In the genomic region with DNA sequence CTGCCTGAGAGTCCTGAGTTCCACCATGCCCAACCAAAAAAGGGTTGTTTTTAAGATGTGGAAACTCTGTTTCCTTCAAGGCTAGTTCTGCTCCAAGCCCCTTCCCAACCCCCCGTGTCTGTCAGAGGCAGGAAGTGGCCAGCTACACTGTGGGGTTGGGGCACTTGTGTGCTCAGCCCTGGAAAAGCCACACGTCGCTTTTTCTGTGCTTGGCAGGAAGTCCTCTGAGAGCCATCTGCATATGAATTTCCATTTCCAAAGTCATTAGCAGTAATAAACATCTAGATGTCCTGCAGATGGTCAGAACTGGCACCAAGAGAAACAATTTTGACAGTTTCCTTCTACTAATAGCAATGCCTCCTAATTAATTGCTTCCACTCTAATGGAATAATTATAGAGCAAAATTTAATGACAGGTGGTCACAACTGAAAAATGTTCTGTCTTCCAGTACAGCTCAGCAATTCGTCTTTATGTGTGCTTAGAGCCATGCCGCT, we compare ENCODE assay signal across 9 mouse cellular contexts. TPM values are rescaled to one million over a fixed set of nuclear protein-coding genes. Genes with fewer than 3 reads are reported as not detected.
DNase-seq lines count a peak whose midpoint lies in the region; ATAC-seq lines count a peak whose summit lies in the region.
"Had no signal": no experiment of that assay in that cellular context is flagged by ENCODE, and none has a peak within 500 bp of the region (broad histone marks: within the 10 kb centered on the region; RNA-seq: fewer than 3 reads in every experiment).

No protein-coding gene starts in this region.

- DNase-seq in layer of hippocampus, postnatal 14 days (ENCODE audit: low spot score in 2 of 2), result peak; percentile 24 to 77
- no peak for DNase-seq in layer of hippocampus, adult 11-12 months (ENCODE audit: low spot score)
- peak; percentile 82 for DNase-seq in brain, adult 2 months (ENCODE audit: low read depth, low spot score)
- DNase-seq in cerebellum, postnatal 36 days, result peak; percentile 42 to 46
- DNase-seq in frontal cortex, postnatal 14 days (ENCODE audit: low spot score in 2 of 2), result no peak
- DNase-seq in right cerebral cortex, postnatal 36 days (ENCODE audit: low spot score in 2 of 2), result no peak
- DNase-seq: gastrocnemius, postnatal 36 days; heart, postnatal 4 days had no signal

- peak; percentile 53 for ATAC-seq in megakaryocyte, adult 5-6 weeks (ENCODE audit: poor library complexity, severe bottlenecking)

RNA-seq across cellular contexts. Expression of gene Fam120b, which starts 35.1 kb away (rescaled TPM):
- total RNA-seq in layer of hippocampus, postnatal 14 days (2021), result 10 to 100 TPM; 33.4 to 34.9 TPM
- total RNA-seq in megakaryocyte, adult 5-6 weeks (2015), result 10.8 and 11.8 TPM in 2 replicates
- 13.0 and 16.6 TPM in 2 replicates for total RNA-seq in megakaryocyte, adult 5-6 weeks (2017)

RNA-seq across cellular contexts. Expression of gene Dll1, which starts 54.4 kb away (rescaled TPM):
- total RNA-seq in layer of hippocampus, postnatal 14 days (2021), result 10 to 100 TPM; 10.6 to 12.3 TPM
- total RNA-seq in megakaryocyte, adult 5-6 weeks (2015), result not detected in 2 replicates
- total RNA-seq in megakaryocyte, adult 5-6 weeks (2017), result 0.11 TPM in 1 of 2 replicates, not detected in the other

Comparison
In these comparisons a context has a peak if more than half of its experiments do, and no peak if none do; other contexts are left out.
1. DNase-seq: peak in layer of hippocampus, postnatal 14 days (2 of 2), brain, adult 2 months (single experiment) and cerebellum, postnatal 36 days (2 of 2); none in layer of hippocampus, adult 11-12 months (single experiment), frontal cortex, postnatal 14 days (0 of 2) and right cerebral cortex, postnatal 36 days (0 of 2).
2. RNA of gene Dll1, which starts 54.4 kb away (total RNA-seq): 10.6 to 12.3 TPM in layer of hippocampus, postnatal 14 days; 0.11 TPM in megakaryocyte, adult 5-6 weeks; every median in the first group is over 10 times any median in the second.